Mouse (Mus musculus) granulocyte monocyte progenitor cell, adult 5-6 weeks (primary cell): Measurements from ENCODE around the gene Apof. TPM values are rescaled to one million over a fixed set of nuclear protein-coding genes. Genes with fewer than 3 reads are reported as not detected.
A peak's percentile ranks its signal among the peaks of the same experiment; 100 is the strongest.
"Not testable (repeated sequence)": the region's sequence is repeated elsewhere in the genome, so short reads cannot be mapped to it uniquely, and the experiment has no call there.

Source experiments
- ATAC-seq: replicated peaks from 2 replicates; pipeline ENCODE4 v1.8.0; 2016; ENCODE audit warnings: mild to moderate bottlenecking, moderate TSS enrichment, inconsistent platforms; ENCODE audit not compliant: poor library complexity, severe bottlenecking
- total RNA-seq, 2 experiments: library from RNA; stranded (forward) in 1 of 2; stranded (reverse) in 1 of 2; fragments of 200-712, 200-1000 nt in 1 of 2; fragments of >200 nt in 1 of 2; fragmentation: Nextera tagmentation in 1 of 2; gene quantifications; 2 replicates each; pipeline ENCODE4 v1.2.3; 2014 to 2017

The Apof gene
- total RNA-seq, 2 experiments from 2014 or later = 0.57 TPM; not detected in 1

- no peak for ATAC-seq
Observed at GRCm38 (mm10) chr10:128256328-128256727, 12.1 kb upstream of the Apof start.

DNA sequence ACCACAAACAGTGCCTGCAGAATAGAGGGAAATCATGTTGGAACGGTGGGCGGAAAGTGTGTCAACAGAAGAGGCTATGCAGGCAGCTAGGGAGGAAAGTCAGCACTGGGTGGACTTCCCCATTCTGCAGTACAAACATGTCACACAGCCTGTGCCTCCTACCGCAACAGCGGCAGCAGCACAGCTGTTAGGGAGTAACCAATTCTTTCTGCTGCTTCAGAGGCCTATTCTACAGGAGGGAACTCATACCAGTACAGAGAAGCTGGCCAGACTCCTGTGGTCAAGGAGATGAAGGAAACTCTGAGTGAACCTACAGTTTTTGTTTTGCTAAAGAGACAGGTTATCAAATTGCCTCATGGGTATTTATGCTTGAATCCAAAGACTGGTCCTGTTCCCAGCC lies 9.5 kb upstream of the Apof start:
- peak; percentile 97 for ATAC-seq

GRCm38 (mm10) chr10:128259946-128260345 lies 8.5 kb upstream of the Apof start:
- ATAC-seq = no peak

- not testable (repeated sequence) for ATAC-seq
Observed at GRCm38 (mm10) chr10:128260376-128260775, 8.1 kb upstream of the Apof start.

DNA sequence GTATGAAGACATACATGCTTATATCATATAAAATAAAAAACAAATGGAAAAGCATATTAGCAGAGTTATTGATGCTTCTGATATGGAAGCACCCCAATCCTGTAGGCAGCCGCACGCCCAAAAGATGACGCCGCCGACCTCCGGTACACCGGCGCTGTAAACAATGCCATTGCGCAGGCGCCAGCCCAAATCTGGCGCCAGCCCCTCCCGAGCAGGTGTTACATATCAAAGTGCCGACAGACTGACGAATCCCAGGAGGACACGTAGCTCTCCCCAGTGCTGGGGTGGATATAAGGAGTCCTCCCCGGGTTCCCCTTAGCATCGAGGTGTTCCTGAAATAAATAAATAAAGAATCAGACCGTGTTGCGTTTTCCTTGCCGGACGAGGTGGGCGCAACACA lies 6.2 kb upstream of the Apof start:
- ATAC-seq = no peak

DNA sequence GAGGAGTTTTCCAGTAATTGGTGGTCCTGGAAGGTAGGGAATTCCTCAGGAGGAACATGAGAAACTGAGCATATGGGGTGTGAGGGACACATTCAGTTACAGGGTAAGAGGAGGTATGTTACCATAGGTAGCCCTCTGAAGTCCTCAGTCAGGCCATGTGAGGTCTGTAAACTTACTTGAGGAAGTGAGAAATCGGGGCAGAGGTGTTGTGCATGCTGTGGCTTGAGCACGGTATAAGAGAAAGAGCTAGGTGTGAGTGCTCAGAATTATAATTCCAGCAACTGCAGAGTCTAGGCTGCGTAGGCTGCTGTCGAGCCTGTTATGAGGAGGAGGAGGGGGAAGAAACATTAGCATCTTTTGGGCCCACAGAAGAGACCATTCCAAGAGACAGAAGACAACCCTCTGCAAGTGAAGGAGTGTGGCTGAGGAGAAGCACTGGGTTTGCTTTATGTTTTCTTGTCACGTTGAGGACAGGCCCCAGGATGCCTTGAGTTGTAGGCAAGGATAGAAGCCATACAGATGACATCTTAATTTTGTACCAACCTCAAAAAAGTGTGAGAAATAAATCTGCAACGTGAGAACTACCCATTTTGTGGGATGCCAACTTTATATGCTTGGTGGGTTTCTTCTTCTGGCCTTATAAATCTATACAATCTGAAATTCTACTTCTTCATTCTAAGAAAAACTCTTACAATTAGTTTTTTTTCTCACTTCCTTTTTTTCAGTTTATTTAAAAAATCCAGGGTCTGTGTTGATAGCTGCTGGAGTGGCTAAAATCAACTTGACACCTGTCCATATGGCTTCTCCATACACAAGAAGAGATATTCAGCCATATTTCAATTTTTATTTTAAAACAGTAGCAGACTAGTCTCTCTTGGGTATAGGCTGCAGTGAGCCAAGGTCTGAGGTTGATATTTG lies 4.8 kb upstream of the Apof start:
- ATAC-seq = peak; percentile 34

- ATAC-seq = no peak
Observed at GRCm38 (mm10) chr10:128269206-128269910, 887 bp downstream of the Apof start.

- peak; percentile 98 for ATAC-seq
Observed at GRCm38 (mm10) chr10:128270287-128270841, 1.9 kb downstream of the Apof start, which contains the start of gene Stat2. Stat2 (plus strand) TSS chr10:128270559.

DNA sequence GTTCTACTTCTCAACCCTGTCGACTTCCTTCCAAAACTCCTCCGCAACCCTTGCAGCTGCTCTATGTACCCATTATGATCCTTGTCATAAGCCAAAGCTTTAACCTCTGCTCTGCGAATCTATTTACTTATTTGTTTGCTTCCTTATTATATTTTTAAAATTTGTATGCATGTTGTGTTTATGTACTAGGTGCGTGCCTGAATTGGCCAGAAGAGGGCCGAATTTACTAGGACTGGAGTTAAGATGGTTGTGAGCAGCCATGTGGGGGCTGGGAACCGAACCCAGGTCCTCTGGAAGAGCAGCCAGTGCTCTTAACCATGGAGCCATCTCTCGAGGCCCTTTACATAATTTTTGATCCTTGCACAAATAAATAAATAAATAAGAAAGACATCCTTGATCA lies 2.4 kb downstream of the Apof start:
- no peak for ATAC-seq

DNA sequence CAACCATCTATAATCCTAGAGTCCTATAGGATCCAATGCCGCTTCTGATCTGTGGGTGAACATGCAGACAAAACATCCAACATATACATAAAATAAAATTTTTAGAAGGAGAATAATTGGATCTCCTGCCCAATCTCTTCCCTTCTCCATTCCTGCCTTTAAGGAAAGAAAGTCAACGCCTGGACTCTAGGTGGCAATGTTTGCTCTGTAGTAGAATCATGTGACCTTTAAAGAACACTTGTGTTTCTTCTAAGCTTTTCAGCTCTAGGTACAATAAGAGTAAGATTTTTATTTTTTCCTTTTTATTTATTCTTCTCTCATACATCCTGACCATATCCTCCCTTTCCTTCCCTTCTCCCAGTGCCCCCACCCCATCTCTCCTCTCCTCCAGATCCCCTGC lies 3.4 kb downstream of the Apof start:
- no peak for ATAC-seq

GRCm38 (mm10) chr10:128272819-128273439 lies 4.5 kb downstream of the Apof start:
- ATAC-seq = not testable (repeated sequence)

- not testable (repeated sequence) for ATAC-seq
Observed at GRCm38 (mm10) chr10:128275374-128275773, 6.9 kb downstream of the Apof start.

DNA sequence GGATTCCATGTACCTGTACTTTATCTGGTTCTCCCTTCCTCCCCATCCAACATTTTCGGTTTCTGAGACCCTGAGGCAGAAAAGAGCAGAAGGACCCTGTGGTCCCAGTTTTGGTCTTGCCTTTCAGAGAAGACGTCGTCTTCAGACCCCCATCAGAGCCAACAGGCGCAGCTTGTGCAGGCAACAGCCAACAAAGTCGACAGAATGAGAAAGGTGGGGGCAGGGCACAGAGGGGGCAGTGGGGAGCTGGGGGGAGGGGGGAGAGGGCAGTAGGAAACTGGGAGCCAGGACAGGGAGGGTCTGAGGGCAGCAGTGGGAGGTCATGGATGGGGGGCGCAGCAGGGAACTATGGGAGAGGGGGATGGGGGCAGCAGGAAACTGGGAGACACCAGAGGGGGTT lies 9.7 kb downstream of the Apof start:
- ATAC-seq = no peak

GRCm38 (mm10) chr10:128280943-128281342 lies 12.5 kb downstream of the Apof start:
- no peak for ATAC-seq

DNA sequence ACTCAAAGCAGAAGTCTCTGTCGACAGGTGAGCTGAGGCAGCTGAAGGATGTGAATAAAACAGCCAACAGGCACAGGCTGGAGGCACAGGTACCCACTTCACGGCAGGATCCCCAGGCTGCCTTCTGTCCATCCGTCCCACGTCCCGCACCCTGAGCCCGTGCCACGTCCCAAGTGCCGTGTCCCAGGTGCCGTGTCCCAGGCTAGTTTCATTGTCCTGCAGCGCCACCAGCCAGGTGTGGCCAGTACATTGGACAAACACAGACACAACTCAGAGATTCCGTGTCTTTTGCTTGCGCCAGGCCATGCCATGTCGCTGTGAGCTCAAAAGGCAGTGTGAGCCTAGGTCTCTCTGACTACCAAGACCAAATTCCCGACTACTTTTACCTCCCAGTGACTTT lies 13.2 kb downstream of the Apof start:
- ATAC-seq = no peak

- ATAC-seq = no peak
Observed at GRCm38 (mm10) chr10:128282886-128283450, 14.5 kb downstream of the Apof start.

DNA sequence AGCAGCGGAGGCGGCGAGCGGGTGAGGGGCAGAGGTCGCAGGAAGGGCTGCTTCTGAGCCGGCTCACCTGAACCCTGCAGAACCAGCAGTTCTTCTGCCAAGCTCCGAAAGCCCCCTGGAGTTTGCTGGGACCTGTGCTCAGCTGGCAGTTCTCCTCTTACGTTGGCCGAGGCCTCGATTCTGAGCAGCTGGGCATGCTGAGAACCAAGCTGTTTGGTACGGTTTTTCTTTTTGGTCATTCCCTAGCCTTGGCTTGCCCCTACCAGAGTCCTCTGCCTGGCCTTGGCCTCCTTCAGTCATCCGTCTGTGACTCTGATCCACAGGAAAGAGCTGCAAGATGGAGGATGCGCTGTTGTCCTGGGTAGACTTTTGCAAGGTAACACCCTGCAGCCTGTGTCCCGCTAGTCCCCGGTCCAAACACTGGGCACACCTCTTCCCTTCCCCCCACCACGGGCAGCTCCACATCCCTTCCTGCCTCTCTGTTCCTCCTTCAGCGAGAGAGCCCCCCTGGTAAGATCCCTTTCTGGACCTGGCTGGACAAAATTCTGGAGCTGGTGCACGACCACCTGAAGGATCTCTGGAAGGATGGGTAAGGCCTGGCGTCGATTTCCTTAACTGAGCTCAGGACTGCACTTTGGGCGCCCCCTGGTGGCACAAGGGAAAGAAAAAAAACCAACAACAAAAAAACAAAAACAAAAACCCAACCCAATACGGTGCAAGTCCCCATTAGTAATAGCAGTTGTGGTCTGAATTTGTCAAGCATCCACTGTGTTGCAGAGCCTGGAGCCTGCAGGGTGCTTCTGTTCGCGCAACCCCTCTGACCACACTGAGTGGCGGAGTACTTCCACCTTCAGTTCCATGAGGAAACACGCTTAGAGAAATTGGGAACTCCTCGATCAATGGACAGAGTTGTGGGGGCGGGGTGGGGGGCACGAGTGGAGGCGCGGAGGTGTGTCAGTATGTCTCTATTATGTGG lies 15.4 kb downstream of the Apof start:
- peak; percentile 81 for ATAC-seq

- ATAC-seq = not testable (repeated sequence)
Observed at GRCm38 (mm10) chr10:128290594-128290993, 22.1 kb downstream of the Apof start.
